Mouse (Mus musculus) heart, postnatal 0 days (tissue): Measurements from ENCODE around the gene Acadvl. TPM values are rescaled to one million over a fixed set of nuclear protein-coding genes. Genes with fewer than 3 reads are reported as not detected.
A peak's percentile ranks its signal among the peaks of the same experiment; 100 is the strongest.
"Not testable (repeated sequence)": the region's sequence is repeated elsewhere in the genome, so short reads cannot be mapped to it uniquely, and the experiment has no call there.

Experiments used
- ATAC-seq: fragments of 200-750 bp; cut with Nextera tagmentation; 2 replicates; pipeline ENCODE4 v1.8.0; 2017; ENCODE audit warnings: low read depth, moderate number of reproducible peaks, moderate library complexity; ENCODE audit not compliant: insufficient read depth
- DNase-seq: peaks from one replicate; pipeline ENCODE4 v3.0.0-alpha.2; 2016; ENCODE audit warnings: low spot score
- H3K27ac ChIP-seq: fragments of 300-500 bp; sonication (generic); 2 replicates; pipeline ENCODE4 v1.5.1; 2014; ENCODE audit warnings: low read depth, mild to moderate bottlenecking
- H3K27me3 ChIP-seq: fragments of 300-500 bp; sonication (generic); 2 replicates; pipeline ENCODE4 v1.6.1; 2014; ENCODE audit warnings: low read length, mixed read lengths; ENCODE audit not compliant: control insufficient read depth, insufficient read depth
- H3K36me3 ChIP-seq: fragments of 300-500 bp; sonication (generic); replicated peaks from 2 replicates; pipeline ENCODE4 v1.6.1; 2014; ENCODE audit warnings: low read length, mixed read lengths; ENCODE audit not compliant: control insufficient read depth, insufficient read depth
- H3K4me1 ChIP-seq: fragments of 300-500 bp; sonication (generic); 2 replicates; pipeline ENCODE4 v1.6.1; 2014; ENCODE audit warnings: antibody characterized with exemption; ENCODE audit not compliant: control insufficient read depth, insufficient read depth
- H3K4me2 ChIP-seq: fragments of 300-500 bp; sonication (generic); 2 replicates; pipeline ENCODE4 v1.6.1; 2014; ENCODE audit warnings: low read depth, mild to moderate bottlenecking, low read length, moderate library complexity
- H3K4me3 ChIP-seq: fragments of 300-500 bp; sonication (generic); 2 replicates; pipeline ENCODE4 v1.5.1; 2014; ENCODE audit warnings: low read depth, low read length
- H3K9ac ChIP-seq: fragments of 300-500 bp; sonication (generic); replicated peaks from 2 replicates; pipeline ENCODE4 v1.6.1; 2014; ENCODE audit warnings: low read depth, low read length, mixed read lengths
- H3K9me3 ChIP-seq: fragments of 300-500 bp; sonication (generic); replicated peaks from 2 replicates; pipeline ENCODE4 v1.6.1; 2016; ENCODE audit warnings: low read length; ENCODE audit not compliant: control insufficient read depth
- CTCF ChIP-seq: IDR thresholded peaks from 2 replicates; pipeline ENCODE4 v1.5.1; 2016; ENCODE audit warnings: antibody characterized with exemption, control low read depth, low read depth
- EP300 ChIP-seq: IDR thresholded peaks from 2 replicates; pipeline ENCODE4 v1.6.1; 2016; ENCODE audit warnings: antibody characterized with exemption, low read depth
- WGBS: fragments of 180-500 bp; shearing (Covaris S2); extraction: QIAGEN DNeasy Blood & Tissue Kit; methylation state at CpG from one replicate; pipeline ENCODE4 v1.1.7; 2014; 5-methylcytosine and 5-hydroxymethylcytosine counted together
- polyA plus RNA-seq: library from polyadenylated mRNA; unstranded; fragments of >200 nt; fragmentation: Nextera tagmentation; extraction: Ambion mirVana; gene quantifications from 2 replicates; pipeline ENCODE4 v1.2.1, GENCODE M21; 2015
- total RNA-seq: library from RNA; depleted of rRNA; stranded (reverse); fragments of >200 nt; gene quantifications from 2 replicates; pipeline ENCODE4 v1.2.3, GENCODE M21; 2014; ENCODE audit warnings: low replicate concordance

Acadvl gene
- total and polyA plus RNA-seq, 2 experiments from 2014 or later, result 469 to 815 TPM

- TF ChIP-seq CTCF (no peak), EP300 (no peak)
- H3K4me1 ChIP-seq, result peaks cover 26% of the 10 kb centered on the region
- DNase-seq (no peak), ATAC-seq (no peak)
- 20% methylated on average over 8 of the region's 8 CpGs for WGBS
- 0 out of 2 replicates have a peak, but pooled peaks cover 4% of the 10 kb centered on the region for H3K27me3 ChIP-seq
- H3K9ac ChIP-seq, result no peak overlapping the region
- no peaks in the 10 kb centered on the region for H3K36me3 ChIP-seq
- H3K27ac ChIP-seq, result peak overlapping the region; percentile 52
- no peaks in the 10 kb centered on the region for H3K9me3 ChIP-seq
- H3K4me2 ChIP-seq, result peak overlapping the region; percentile 71; the same call in 1 of the 2 replicates
- H3K4me3 ChIP-seq, result no peak overlapping the region
Observed at GRCm38 (mm10) chr11:70020022-70020631, 4.9 kb upstream of the Acadvl start.

GRCm38 (mm10) chr11:70019495-70020021 lies 4.3 kb upstream of the Acadvl start:
- peak overlapping the region; percentile 56; the same call in 1 of the 2 replicates for H3K4me3 ChIP-seq

GRCm38 (mm10) chr11:70018131-70018990 lies 3.1 kb upstream of the Acadvl start:
- peaks cover 32% of the 10 kb centered on the region for H3K4me1 ChIP-seq
- no peaks in the 10 kb centered on the region for H3K27me3 ChIP-seq
- DNase-seq (peak; percentile 39), ATAC-seq (no peak)
- H3K9ac ChIP-seq, result peak overlapping the region; percentile 56
- H3K27ac ChIP-seq, result peak overlapping the region; percentile 74
- 3% methylated on average over 25 of the region's 25 CpGs for whole genome bisulfite sequencing
- no peaks in the 10 kb centered on the region for H3K9me3 ChIP-seq
- H3K36me3 ChIP-seq, result peaks cover 8% of the 10 kb centered on the region
- peak overlapping the region; percentile 71 for H3K4me2 ChIP-seq
- peak overlapping the region; percentile 56 for H3K4me3 ChIP-seq
- TF ChIP-seq EP300 (no peak), CTCF (no peak)

More at GRCm38 (mm10) chr11:70019495-70020021, 4.3 kb upstream of the Acadvl start:
- no peak overlapping the region for H3K9ac ChIP-seq
- 0 out of 2 replicates have a peak overlapping the region, but pooled peaks have one; percentile 16 for H3K27ac ChIP-seq
- peak overlapping the region; percentile 71 for H3K4me2 ChIP-seq
- WGBS, result 20% methylated on average over 1 of the region's 2 CpGs
- ATAC-seq (no peak), DNase-seq (no peak)
- H3K27me3 ChIP-seq, result 0 out of 2 replicates have a peak, but pooled peaks cover 4% of the 10 kb centered on the region
- no peaks in the 10 kb centered on the region for H3K9me3 ChIP-seq
- no peaks in the 10 kb centered on the region for H3K36me3 ChIP-seq
- TF ChIP-seq EP300, result no peak
- no peak for TF ChIP-seq CTCF
- peaks cover 28% of the 10 kb centered on the region for H3K4me1 ChIP-seq

GRCm38 (mm10) chr11:70017199-70017767 lies 2.1 kb upstream of the Acadvl start:
- DNase-seq (no peak), ATAC-seq (no peak)
- Histone ChIP-seq H3K4me1 (peaks cover 32% of the 10 kb centered on the region), H3K4me3 (no peak overlapping the region), H3K27ac (no peak overlapping the region), H3K36me3 (peaks cover 18% of the 10 kb centered on the region), H3K9ac (peak overlapping the region; percentile 56; the same call in 1 of the 2 replicates), H3K4me2 (no peak overlapping the region), H3K9me3 (no peaks in the 10 kb centered on the region), H3K27me3 (no peaks in the 10 kb centered on the region)
- WGBS, result 47% methylated on average over 7 of the region's 7 CpGs
- no peak for TF ChIP-seq CTCF
- TF ChIP-seq EP300, result no peak

- Histone ChIP-seq H3K9me3 (no peaks in the 10 kb centered on the region), H3K4me1 (peaks cover 31% of the 10 kb centered on the region), H3K27me3 (no peaks in the 10 kb centered on the region), H3K36me3 (peaks cover 24% of the 10 kb centered on the region), H3K9ac (peak within 1 kb of the TSS; percentile 56; the same call in 1 of the 2 replicates), H3K4me3 (peak within 1 kb of the TSS; percentile 56), H3K4me2 (peak within 1 kb of the TSS; percentile 71; the same call in 1 of the 2 replicates), H3K27ac (no peak within 1 kb of the TSS)
- no peak for DNase-seq
- TF ChIP-seq EP300 (no peak), CTCF (no peak)
- ATAC-seq, result no peak
- WGBS, result 74% methylated on average over 3 of the region's 3 CpGs
Observed at GRCm38 (mm10) chr11:70016669-70017068, 1.5 kb upstream of the Acadvl start, which contains the start of gene Dlg4. TSS of gene Dlg4 (plus strand) at chr11:70016942.

- H3K4me1 ChIP-seq, result peaks cover 27% of the 10 kb centered on the region
- 87% methylated on average over 2 of the region's 2 CpGs for WGBS
Observed at GRCm38 (mm10) chr11:70016177-70016576, 966 bp upstream of the Acadvl start.

More at GRCm38 (mm10) chr11:70016177-70016576, 966 bp upstream of the Acadvl start:
- H3K36me3 ChIP-seq, result peaks cover 29% of the 10 kb centered on the region
- H3K27me3 ChIP-seq, H3K27ac ChIP-seq, H3K4me3 ChIP-seq, ATAC-seq, H3K4me2 ChIP-seq, H3K9ac ChIP-seq, DNase-seq, H3K9me3 ChIP-seq: not testable (repeated sequence)
